ENCODE assay signal across 20 mouse cellular contexts in genomic region chr19:34217761-34218160, GRCm38 (mm10). TPM values are rescaled to one million over a fixed set of nuclear protein-coding genes. Genes with fewer than 3 reads are reported as not detected.
"Had no signal": no experiment of that assay in that cellular context is flagged by ENCODE, and none has a peak within 500 bp of the region (broad histone marks: within the 10 kb centered on the region; RNA-seq: fewer than 3 reads in every experiment).

No protein-coding gene starts in this region.

- H3K36me3 ChIP-seq: limb, embryonic 12.5 days; liver, embryonic 12.5 days; liver, embryonic 15.5 days; stomach, embryonic 15.5 days had no signal

- H3K4me2 ChIP-seq: limb, embryonic 12.5 days; limb, embryonic 15.5 days; liver, embryonic 12.5 days; liver, embryonic 15.5 days; stomach, embryonic 15.5 days had no signal

- H3K4me3 ChIP-seq: limb, embryonic 12.5 days; limb, embryonic 15.5 days; liver, embryonic 12.5 days; liver, embryonic 15.5 days; stomach, embryonic 15.5 days had no signal

- H3K9ac ChIP-seq: limb, embryonic 12.5 days; limb, embryonic 15.5 days; liver, embryonic 12.5 days; liver, embryonic 15.5 days; stomach, embryonic 15.5 days had no signal

- DNase-seq: kidney, adult 18-20 months; kidney, adult 9 months; kidney, postnatal 14 days; kidney, postnatal 4 days; left cerebral cortex, postnatal 4 days; lung, adult 2 months; midbrain, embryonic 14.5 days; right cerebral cortex, postnatal 4 days had no signal

- H3K4me1 ChIP-seq: limb, embryonic 12.5 days; stomach, embryonic 15.5 days had no signal

- ATAC-seq: intestine, embryonic 16.5 days; liver, embryonic 12.5 days had no signal

- H3K9me3 ChIP-seq: limb, embryonic 12.5 days; limb, embryonic 15.5 days; liver, embryonic 12.5 days; liver, embryonic 15.5 days; stomach, embryonic 15.5 days had no signal

- H3K27ac ChIP-seq: limb, embryonic 12.5 days; limb, embryonic 15.5 days; liver, embryonic 12.5 days; liver, embryonic 15.5 days; macrophage; stomach, embryonic 15.5 days had no signal

- H3K27me3 ChIP-seq: limb, embryonic 12.5 days; limb, embryonic 15.5 days; liver, embryonic 12.5 days; liver, embryonic 15.5 days; stomach, embryonic 15.5 days had no signal

RNA-seq across cellular contexts. Expression of gene Ankrd22, which starts 51.9 kb away (rescaled TPM):
- total RNA-seq: layer of hippocampus, adult 18-20 months; layer of hippocampus, postnatal 14 days; midbrain, postnatal 0 days had no signal
- polyA plus RNA-seq: inflammation-experienced regulatory T-cells, adult 6 months; liver, embryonic 12.5 days; midbrain, embryonic 14.5 days; midbrain, postnatal 0 days; neural tube, embryonic 14.5 days had no signal
